ENCODE assay signal across 16 mouse cellular contexts in genomic region chr8:77815648-77815971, GRCm38 (mm10).
DNase-seq lines count a peak whose midpoint lies in the region; ATAC-seq and TF ChIP-seq lines count a peak whose summit lies in the region.
"Had no signal": no experiment of that assay in that cellular context is flagged by ENCODE, and none has a peak within 500 bp of the region (broad histone marks: within the 10 kb centered on the region; RNA-seq: fewer than 3 reads in every experiment).

No protein-coding gene starts in this region.

- no peak for TF ChIP-seq EP300 in stomach, postnatal 0 days (optimal IDR thresholded peaks at IDR 0.05)

- H3K4me2 ChIP-seq in kidney, embryonic 15.5 days = peak overlapping the region; percentile 45
- H3K4me2 ChIP-seq in stomach, embryonic 14.5 days (replicated peaks; ENCODE audit: low read depth, low read length) = no peak overlapping the region
- H3K4me2 ChIP-seq in stomach, postnatal 0 days (replicated peaks; ENCODE audit: low read depth) = no peak overlapping the region
- H3K4me2 ChIP-seq in limb, embryonic 13.5 days (replicated peaks) = peak overlapping the region; percentile 51
- H3K4me2 ChIP-seq in stomach, embryonic 16.5 days (ENCODE audit: low read depth, low read length) = no peak overlapping the region
- H3K4me2 ChIP-seq: hindbrain, embryonic 15.5 days had no signal

- no peak for ATAC-seq in kidney, embryonic 15.5 days (replicated peaks; ENCODE audit: low FRiP score)
- no peak for ATAC-seq in stomach, embryonic 14.5 days (ENCODE audit: insufficient number of reproducible peaks, insufficient read depth, low FRiP score, low read depth)
- ATAC-seq in stomach, postnatal 0 days (ENCODE audit: low FRiP score, low TSS enrichment) = no peak
- ATAC-seq in limb, embryonic 13.5 days (ENCODE audit: low FRiP score, low read depth) = peak; percentile 40; the same call in 1 of the 2 replicates
- ATAC-seq in stomach, embryonic 16.5 days (ENCODE audit: insufficient read depth, low FRiP score) = peak; percentile 47; the same call in 1 of the 2 replicates
- ATAC-seq: forebrain, embryonic 14.5 days had no signal

- 0 out of 2 replicates have a peak overlapping the region, but pooled peaks have one; percentile 15 for H3K4me3 ChIP-seq in kidney, embryonic 15.5 days (replicated peaks)
- H3K4me3 ChIP-seq in stomach, embryonic 14.5 days (ENCODE audit: low read depth, low read length) = no peak overlapping the region
- no peak overlapping the region for H3K4me3 ChIP-seq in stomach, postnatal 0 days (ENCODE audit: low read depth, low read length)
- 0 out of 2 replicates have a peak overlapping the region, but pooled peaks have one; percentile 0 for H3K4me3 ChIP-seq in limb, embryonic 13.5 days
- no peak overlapping the region for H3K4me3 ChIP-seq in stomach, embryonic 16.5 days (replicated peaks; ENCODE audit: low read length)
- H3K4me3 ChIP-seq: heart, adult 2 months; hindbrain, embryonic 15.5 days; midbrain, embryonic 10.5 days had no signal

- H3K9ac ChIP-seq in kidney, embryonic 15.5 days = no peak overlapping the region
- H3K9ac ChIP-seq in stomach, embryonic 14.5 days (replicated peaks; ENCODE audit: low read depth, low read length) = no peak overlapping the region
- H3K9ac ChIP-seq in stomach, postnatal 0 days (ENCODE audit: low read length) = no peak overlapping the region
- H3K9ac ChIP-seq in limb, embryonic 13.5 days = no peak overlapping the region
- H3K9ac ChIP-seq in stomach, embryonic 16.5 days (ENCODE audit: low read length) = no peak overlapping the region
- H3K9ac ChIP-seq: hindbrain, embryonic 15.5 days had no signal

- TF ChIP-seq CTCF in stomach, postnatal 0 days (IDR thresholded peaks at IDR 0.05; ENCODE audit: low read depth) = no peak

- DNase-seq in kidney, postnatal 36 days = no peak
- no peak for DNase-seq in stomach, postnatal 0 days (ENCODE audit: low spot score)
- DNase-seq in thymus, postnatal 36 days = no peak
- DNase-seq in adrenal gland, postnatal 10 days = no peak
- DNase-seq: cerebellum, adult 18-20 months; heart, adult 2 months; kidney, adult 18-20 months; layer of hippocampus, adult 9-11 months; right cerebral cortex, postnatal 25 days had no signal

- 8% methylated on average over 7 of the region's 7 CpGs for WGBS in kidney, embryonic 15.5 days
- WGBS in stomach, embryonic 14.5 days = 39% methylated on average over 7 of the region's 7 CpGs
- WGBS in stomach, postnatal 0 days = 43% methylated on average over 7 of the region's 7 CpGs
- WGBS in limb, embryonic 13.5 days = 18% methylated on average over 7 of the region's 7 CpGs
- WGBS in stomach, embryonic 16.5 days = 43% methylated on average over 7 of the region's 7 CpGs

- no peaks in the 10 kb centered on the region for H3K9me3 ChIP-seq in kidney, embryonic 15.5 days (replicated peaks)
- no peaks in the 10 kb centered on the region for H3K9me3 ChIP-seq in stomach, embryonic 14.5 days (ENCODE audit: control insufficient read depth, low read depth, low read length)
- no peaks in the 10 kb centered on the region for H3K9me3 ChIP-seq in stomach, postnatal 0 days (ENCODE audit: control insufficient read depth, low read length)
- no peaks in the 10 kb centered on the region for H3K9me3 ChIP-seq in limb, embryonic 13.5 days
- no peaks in the 10 kb centered on the region for H3K9me3 ChIP-seq in stomach, embryonic 16.5 days (replicated peaks; ENCODE audit: control insufficient read depth, low read length)
- H3K9me3 ChIP-seq: hindbrain, embryonic 15.5 days; midbrain, embryonic 10.5 days had no signal

- H3K27me3 ChIP-seq in kidney, embryonic 15.5 days = no peaks in the 10 kb centered on the region
- no peaks in the 10 kb centered on the region for H3K27me3 ChIP-seq in stomach, embryonic 14.5 days (ENCODE audit: control insufficient read depth, insufficient read depth, low read length)
- no peaks in the 10 kb centered on the region for H3K27me3 ChIP-seq in stomach, postnatal 0 days (ENCODE audit: control insufficient read depth, insufficient read depth, low read length)
- H3K27me3 ChIP-seq in limb, embryonic 13.5 days = no peaks in the 10 kb centered on the region
- H3K27me3 ChIP-seq in stomach, embryonic 16.5 days (ENCODE audit: control insufficient read depth, insufficient read depth, low read length) = no peaks in the 10 kb centered on the region
- H3K27me3 ChIP-seq: hindbrain, embryonic 15.5 days had no signal

- H3K36me3 ChIP-seq in kidney, embryonic 15.5 days = no peaks in the 10 kb centered on the region
- H3K36me3 ChIP-seq in stomach, embryonic 14.5 days (ENCODE audit: control insufficient read depth, insufficient read depth, low read length) = no peaks in the 10 kb centered on the region
- no peaks in the 10 kb centered on the region for H3K36me3 ChIP-seq in stomach, postnatal 0 days (ENCODE audit: control insufficient read depth, insufficient read depth, low read length)
- H3K36me3 ChIP-seq in limb, embryonic 13.5 days = no peaks in the 10 kb centered on the region
- no peaks in the 10 kb centered on the region for H3K36me3 ChIP-seq in stomach, embryonic 16.5 days (ENCODE audit: control insufficient read depth, insufficient read depth, low read length)
- H3K36me3 ChIP-seq: hindbrain, embryonic 15.5 days; midbrain, embryonic 10.5 days had no signal

- H3K4me1 ChIP-seq in kidney, embryonic 15.5 days = peaks cover 29% of the 10 kb centered on the region
- H3K4me1 ChIP-seq in stomach, embryonic 14.5 days (ENCODE audit: control insufficient read depth, insufficient read depth, low read length) = peaks cover 12% of the 10 kb centered on the region
- H3K4me1 ChIP-seq in stomach, postnatal 0 days (replicated peaks; ENCODE audit: control insufficient read depth, insufficient read depth) = no peaks in the 10 kb centered on the region
- peaks cover 23% of the 10 kb centered on the region for H3K4me1 ChIP-seq in limb, embryonic 13.5 days
- no peaks in the 10 kb centered on the region for H3K4me1 ChIP-seq in stomach, embryonic 16.5 days (ENCODE audit: control insufficient read depth, insufficient read depth, low read length)
- H3K4me1 ChIP-seq: hindbrain, embryonic 15.5 days had no signal

- H3K27ac ChIP-seq in kidney, embryonic 15.5 days = peak overlapping the region; percentile 89
- peak overlapping the region; percentile 44; the same call in 1 of the 2 replicates for H3K27ac ChIP-seq in stomach, embryonic 14.5 days (ENCODE audit: low read length)
- no peak overlapping the region for H3K27ac ChIP-seq in stomach, postnatal 0 days (replicated peaks)
- H3K27ac ChIP-seq in limb, embryonic 13.5 days = no peak overlapping the region
- peak overlapping the region; percentile 18; the same call in 1 of the 2 replicates for H3K27ac ChIP-seq in stomach, embryonic 16.5 days (ENCODE audit: low read length)
- H3K27ac ChIP-seq: heart, adult 2 months; hindbrain, embryonic 15.5 days; midbrain, embryonic 10.5 days had no signal

Comparison
In these comparisons a context has a peak if more than half of its experiments do, and no peak if none do; other contexts are left out.
1. ATAC-seq: peak in limb, embryonic 13.5 days (single experiment) and stomach, embryonic 16.5 days (single experiment); none in kidney, embryonic 15.5 days (single experiment), stomach, embryonic 14.5 days (single experiment) and stomach, postnatal 0 days (single experiment).
2. H3K27ac ChIP-seq: peak in kidney, embryonic 15.5 days (single experiment), stomach, embryonic 14.5 days (single experiment) and stomach, embryonic 16.5 days (single experiment); none in stomach, postnatal 0 days (single experiment) and limb, embryonic 13.5 days (single experiment).
3. H3K4me2 ChIP-seq: peak in kidney, embryonic 15.5 days (single experiment) and limb, embryonic 13.5 days (single experiment); none in stomach, embryonic 14.5 days (single experiment), stomach, postnatal 0 days (single experiment) and stomach, embryonic 16.5 days (single experiment).
4. H3K4me3 ChIP-seq: peak in kidney, embryonic 15.5 days (single experiment) and limb, embryonic 13.5 days (single experiment); none in stomach, embryonic 14.5 days (single experiment), stomach, postnatal 0 days (single experiment) and stomach, embryonic 16.5 days (single experiment).